Mouse (Mus musculus) right cerebral cortex, postnatal 10 days (tissue): ENCODE results near the gene Stil.
"Not testable (repeated sequence)": the region's sequence is repeated elsewhere in the genome, so short reads cannot be mapped to it uniquely, and the experiment has no call there.

Experiments used
- DNase-seq, 2 experiments: peaks; one replicate each; pipeline ENCODE4 v3.0.0; 2021; ENCODE audit warnings: low spot score in 2 of 2

Stil gene

GRCm38 (mm10) chr4:114999773-115000428, at the start of gene Stil:
Gene Stil, plus strand, starts transcription at chr4:115000159.
- DNase-seq, result peak; percentile 98 to 99

GRCm38 (mm10) chr4:114953172-114953571, 46.8 kb upstream of the Stil start:
- DNase-seq, result no peak

GRCm38 (mm10) chr4:114957403-114957802, 42.6 kb upstream of the Stil start:
- DNase-seq, result no peak

GRCm38 (mm10) chr4:114958231-114958630, 41.7 kb upstream of the Stil start:
- no peak for DNase-seq

- no peak for DNase-seq
Observed at GRCm38 (mm10) chr4:114958786-114959185, 41.2 kb upstream of the Stil start.

- no peak for DNase-seq
Observed at GRCm38 (mm10) chr4:114959533-114959932, 40.4 kb upstream of the Stil start.

- DNase-seq, result not testable (repeated sequence)
Observed at GRCm38 (mm10) chr4:114960881-114961280, 39.1 kb upstream of the Stil start.

- no peak for DNase-seq
Observed at GRCm38 (mm10) chr4:114970736-114971135, 29.2 kb upstream of the Stil start.

GRCm38 (mm10) chr4:114973229-114973740, 26.7 kb upstream of the Stil start:
- no peak for DNase-seq

- no peak for DNase-seq
Observed at GRCm38 (mm10) chr4:114982619-114983018, 17.3 kb upstream of the Stil start.

- DNase-seq, result no peak
Observed at GRCm38 (mm10) chr4:114983020-114983419, 16.9 kb upstream of the Stil start.

- peak in 1 of 2 experiments; percentile 33 for DNase-seq
Observed at GRCm38 (mm10) chr4:114986211-114986590, 13.8 kb upstream of the Stil start.

GRCm38 (mm10) chr4:114986591-114987432, 13.1 kb upstream of the Stil start, which contains the start of gene Cmpk1:
Gene Cmpk1, minus strand, starts transcription at chr4:114987241.
- DNase-seq, result peak; percentile 90

GRCm38 (mm10) chr4:114994218-114994617, 5.7 kb upstream of the Stil start:
- no peak for DNase-seq

GRCm38 (mm10) chr4:114997051-114997450, 2.9 kb upstream of the Stil start:
- peak in 1 of 2 experiments; percentile 35 for DNase-seq

GRCm38 (mm10) chr4:114999445-114999772, 550 bp upstream of the Stil start:
- no peak for DNase-seq

- no peak for DNase-seq
Observed at GRCm38 (mm10) chr4:115000429-115000795, 453 bp downstream of the Stil start.

- DNase-seq, result no peak
Observed at GRCm38 (mm10) chr4:115014276-115014675, 14.3 kb downstream of the Stil start.

- DNase-seq, result no peak
Observed at GRCm38 (mm10) chr4:115019997-115020396, 20.0 kb downstream of the Stil start.

- no peak for DNase-seq
Observed at GRCm38 (mm10) chr4:115035043-115035442, 35.1 kb downstream of the Stil start.

GRCm38 (mm10) chr4:115038242-115038641, 38.3 kb downstream of the Stil start:
- peak in 1 of 2 experiments; percentile 59 for DNase-seq

GRCm38 (mm10) chr4:115045621-115046020, 45.7 kb downstream of the Stil start:
- no peak for DNase-seq

- DNase-seq, result peak; percentile 41 to 65
Observed at GRCm38 (mm10) chr4:115047750-115048149, 47.8 kb downstream of the Stil start.
